Mouse (Mus musculus) thymus, postnatal 10 days (tissue): Measurements from ENCODE around the gene Eif2d.

ENCODE experiments used
- DNase-seq, 2 experiments: peaks; one replicate each; pipeline ENCODE4 v3.0.0; 2021; ENCODE audit warnings: low spot score in 2 of 2

Eif2d gene

DNA sequence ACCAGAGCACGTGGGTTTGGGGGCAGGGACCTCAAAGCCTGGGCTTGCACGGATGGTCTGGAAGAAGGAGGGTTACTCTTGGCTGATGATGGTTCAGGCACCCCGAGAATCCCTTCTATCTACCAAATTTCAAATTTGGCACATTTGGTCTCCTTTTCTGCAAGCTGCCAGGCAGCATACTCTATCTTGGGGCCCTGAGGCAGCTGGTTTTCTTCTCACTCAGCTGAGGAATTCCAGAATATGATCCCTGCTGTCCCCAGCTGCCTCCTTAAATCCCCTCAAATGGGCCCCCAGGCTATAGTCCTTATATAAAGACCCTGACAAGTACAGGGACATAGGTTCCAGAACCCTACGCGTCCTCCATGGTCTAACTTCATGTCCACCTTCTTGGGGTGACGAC, 60.4 kb downstream of the Eif2d start:
- DNase-seq, result no peak

DNA sequence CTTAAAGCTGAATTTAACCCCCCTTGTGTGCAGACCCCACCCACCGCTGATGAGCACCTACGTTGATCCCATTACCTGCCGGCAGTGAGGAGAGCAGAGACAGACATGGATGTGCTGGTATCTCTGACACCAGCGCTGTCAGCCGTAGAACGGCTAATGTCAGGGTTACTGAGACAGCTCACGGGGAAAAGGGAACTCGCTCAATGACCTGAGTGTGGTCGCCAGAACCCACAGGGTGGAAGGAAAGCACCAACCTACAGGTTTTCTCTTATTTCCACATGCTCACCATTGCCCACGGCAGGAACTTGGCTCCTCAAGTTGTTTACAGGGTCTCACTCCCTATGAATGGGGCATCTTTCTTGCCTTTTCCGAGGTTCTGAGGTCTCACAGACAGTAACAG, 66.0 kb downstream of the Eif2d start:
- no peak for DNase-seq

DNA sequence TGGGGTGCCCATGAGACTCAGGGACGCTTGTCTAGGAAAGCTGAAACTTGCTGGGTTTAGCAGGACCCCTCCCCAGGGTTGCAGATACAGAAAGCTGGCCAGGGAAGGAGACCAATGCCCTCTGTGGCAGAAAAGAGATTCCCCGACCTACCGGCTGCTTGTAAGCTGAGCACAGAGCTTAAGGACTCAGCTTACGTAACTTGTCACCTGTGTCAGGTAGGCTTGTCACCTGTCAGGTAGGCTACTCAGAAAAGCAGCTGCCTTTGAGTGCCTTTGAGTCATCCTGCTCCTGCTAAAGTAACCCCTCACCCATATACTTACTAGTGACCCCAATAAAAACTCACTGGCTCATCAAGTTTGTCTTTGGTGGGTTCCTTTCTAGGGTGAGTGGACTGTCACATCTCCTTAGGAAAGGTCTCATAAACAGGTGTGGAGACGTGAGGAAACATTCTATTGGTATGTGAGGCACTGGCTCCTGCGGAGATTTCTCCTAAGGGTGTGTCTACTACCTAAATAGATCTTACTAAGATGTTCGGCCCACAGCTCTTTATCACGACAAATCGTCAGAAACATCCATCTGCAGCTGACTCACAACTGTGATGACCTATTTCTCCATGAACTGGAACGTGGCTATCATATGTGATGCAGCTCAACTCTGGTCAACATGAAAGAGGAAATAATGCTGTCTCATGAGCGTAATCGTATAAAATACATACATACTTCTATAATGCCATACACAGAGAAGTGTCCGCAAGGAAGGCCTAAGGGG, 69.0 kb downstream of the Eif2d start:
- DNase-seq, result no peak

DNA sequence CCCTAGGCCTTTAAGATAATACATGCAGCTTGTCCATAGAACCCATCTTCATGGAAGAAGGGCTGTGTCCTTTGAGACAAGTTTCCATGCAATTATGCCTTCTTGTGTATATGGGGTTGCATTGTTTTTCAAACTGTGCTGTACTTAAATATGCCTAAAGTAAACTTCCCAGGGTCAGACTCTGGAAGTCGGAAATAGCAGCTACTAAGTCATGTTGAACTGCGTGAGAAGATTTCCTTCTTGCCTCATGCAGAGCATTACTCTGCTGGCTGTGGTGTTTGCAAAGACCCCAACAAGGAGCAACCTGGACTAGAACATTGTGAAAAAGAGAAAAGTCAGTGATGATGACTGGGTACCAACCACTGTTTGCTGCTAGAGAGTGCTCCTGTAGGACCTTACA, 70.4 kb downstream of the Eif2d start:
- DNase-seq, result no peak

DNA sequence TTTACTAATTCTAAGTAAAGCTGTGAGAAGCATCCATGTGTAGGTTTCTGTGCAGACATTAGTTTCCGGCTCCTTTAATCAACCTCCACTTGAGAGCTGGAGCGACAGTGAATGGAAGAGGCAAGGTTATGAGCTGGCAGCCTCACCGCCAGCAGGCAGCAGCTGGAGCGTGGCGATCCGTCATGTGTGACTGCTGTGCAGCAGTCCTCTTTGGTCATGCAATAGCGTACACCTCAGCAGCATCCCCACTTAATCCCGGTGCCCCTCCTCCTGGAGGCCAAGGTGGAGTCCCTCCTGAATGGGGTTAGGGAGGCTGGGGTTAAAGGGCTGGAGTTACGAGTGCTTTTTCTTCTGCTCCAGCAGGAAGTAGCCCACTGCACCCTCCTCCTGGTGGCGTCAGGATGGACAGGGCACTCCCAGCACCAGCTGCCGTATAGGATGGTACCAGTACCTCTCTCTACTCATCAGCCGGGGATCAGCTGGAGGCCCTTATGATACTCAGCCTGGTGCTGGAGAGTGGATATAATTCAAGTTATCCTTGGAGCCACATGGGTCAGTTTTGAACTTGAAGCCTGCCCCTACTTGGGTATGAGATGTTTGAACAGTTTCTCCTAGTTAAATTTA, 72.0 kb downstream of the Eif2d start:
- no peak for DNase-seq

DNA sequence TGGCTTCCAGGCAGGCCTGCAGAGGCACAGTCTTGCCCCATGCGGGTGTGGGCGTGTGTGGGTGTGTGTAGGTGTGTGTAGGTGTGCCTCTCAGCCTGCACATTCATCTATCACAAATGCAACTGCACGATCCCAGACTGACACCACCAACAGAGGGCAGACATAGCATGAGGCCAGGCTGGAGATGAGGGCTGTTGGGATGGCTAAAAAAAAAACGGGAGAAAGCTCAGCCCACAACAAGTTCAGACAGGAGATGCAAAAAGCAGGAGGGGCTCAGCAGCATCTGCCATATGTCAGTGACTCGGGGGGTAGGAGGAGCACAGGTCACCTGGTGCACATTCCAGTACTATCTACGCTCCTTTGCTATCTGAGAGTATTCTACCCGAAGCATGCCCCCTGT, 75.2 kb downstream of the Eif2d start:
- DNase-seq, result no peak

DNA sequence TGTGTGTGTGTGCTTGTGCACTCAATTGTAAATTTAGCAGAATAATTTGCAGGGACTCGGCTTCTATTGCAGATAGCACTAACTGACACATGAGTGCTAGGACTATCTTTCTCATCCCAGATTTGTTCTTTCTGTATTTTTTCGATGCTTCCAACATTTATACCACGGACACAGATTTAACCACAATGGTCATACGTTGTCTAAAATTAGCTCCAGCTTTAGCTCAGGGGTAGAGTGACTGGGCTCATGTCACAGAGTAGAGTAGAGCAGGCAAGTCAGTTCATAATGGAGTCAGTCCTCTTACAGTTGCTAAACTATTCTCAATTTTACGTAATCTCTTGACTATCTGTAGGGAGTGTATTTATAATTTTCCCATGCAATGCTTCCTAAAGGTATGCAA, 75.7 kb downstream of the Eif2d start:
- DNase-seq, result no peak

DNA sequence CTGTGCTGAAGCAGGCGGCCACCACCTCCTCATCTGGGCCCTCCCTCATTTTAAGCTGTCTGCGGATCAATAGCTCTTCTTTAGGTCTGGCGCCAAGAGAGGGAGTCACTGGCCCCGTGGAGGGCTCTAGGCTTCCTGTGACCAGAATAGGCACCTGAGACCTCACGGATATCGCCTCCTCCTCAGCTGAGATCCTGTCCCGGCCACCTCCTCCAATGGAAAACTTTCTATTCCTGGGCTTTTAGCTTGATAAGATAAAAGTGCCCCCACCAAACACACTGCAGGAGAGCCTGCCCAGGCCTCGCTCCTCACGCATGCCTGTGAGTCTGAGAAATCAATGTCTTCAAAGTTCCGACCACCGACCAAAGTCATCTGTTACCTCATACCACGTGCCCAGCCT, 80.5 kb downstream of the Eif2d start:
- DNase-seq, result no peak

DNA sequence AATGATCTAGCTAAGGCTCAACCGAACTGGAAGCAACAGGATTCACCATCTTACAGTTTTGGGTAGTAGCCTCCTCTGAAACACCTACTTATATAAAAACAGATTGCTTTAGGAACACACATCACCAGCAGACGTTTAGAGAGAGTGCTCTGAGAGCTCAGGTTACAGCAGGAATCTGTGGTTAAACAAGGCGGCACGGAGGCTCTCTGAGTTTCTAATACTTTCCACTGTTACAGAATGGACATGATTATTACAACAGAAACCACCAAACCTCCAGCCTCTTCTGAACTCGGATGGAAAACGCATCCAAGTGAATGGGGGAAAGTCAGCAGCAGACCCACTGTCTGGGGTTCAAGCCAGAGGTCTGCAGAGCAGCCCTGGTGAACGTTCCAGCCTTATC, 83.1 kb downstream of the Eif2d start:
- DNase-seq, result no peak
